Mouse (Mus musculus): ENCODE data around the gene Ndufs1. TPM values are rescaled to one million over a fixed set of nuclear protein-coding genes. Genes with fewer than 3 reads are reported as not detected.

Gene Ndufs1
- polyA plus RNA-seq, 1 experiment from 2014 or later, result 382 TPM

DNA sequence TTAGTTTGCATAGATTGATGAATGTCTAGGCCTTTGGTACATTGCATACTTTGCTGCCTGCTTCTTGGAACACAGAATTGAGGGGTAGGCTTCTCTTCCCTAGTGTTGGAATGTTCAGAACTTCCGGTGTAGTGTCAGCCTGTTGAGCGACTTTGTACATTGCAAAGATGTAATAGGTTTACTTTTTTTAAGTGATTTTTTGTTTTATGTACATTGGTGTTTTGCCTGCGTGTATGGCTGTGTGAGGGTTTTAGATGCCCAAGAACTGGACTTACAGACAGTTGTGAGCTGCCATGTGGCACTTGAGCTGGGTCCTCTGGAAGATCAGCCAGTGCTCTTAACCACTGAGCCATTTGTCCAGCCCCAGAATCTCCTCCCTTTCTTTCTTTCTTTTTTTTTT lies 61.1 kb downstream of the Ndufs1 start:
- Histone ChIP-seq H3K9me3 (ENCODE audit: control insufficient read depth, low read length) (no peaks in the 10 kb centered on the region), H3K9ac (ENCODE audit: low read length) (peak overlapping the region; percentile 100), H3K4me1 (ENCODE audit: control insufficient read depth in 2 of 2, insufficient read depth in 2 of 2, low read length in 2 of 2) (peaks cover 4 to 12% of the 10 kb centered on the region in 2 experiments; a peak in 3 of 4 replicates), H3K4me2 (ENCODE audit: low read length) (peak overlapping the region; percentile 87), H3K4me3 (ENCODE audit: control insufficient read depth in 1 of 2, insufficient read depth in 1 of 2, low read depth in 1 of 2, low read length in 2 of 2) (peak overlapping the region; percentile 39 to 96), H3K36me3 (ENCODE audit: control insufficient read depth, insufficient read depth, low read length) (peaks cover 30% of the 10 kb centered on the region), H3K27me3 (ENCODE audit: control insufficient read depth, insufficient read depth, low read length) (no peaks in the 10 kb centered on the region), H3K27ac (replicated peaks in 1 of 2; ENCODE audit: control insufficient read depth in 1 of 2, insufficient read depth in 1 of 2, low read depth in 2 of 2, low read length in 2 of 2) (peak overlapping the region in 1 of 2 experiments; percentile 99; a peak in 2 of 4 replicates)
- 24% methylated on average over 3 of the region's 3 CpGs for WGBS
- ATAC-seq (ENCODE audit: insufficient number of reproducible peaks, insufficient read depth, low FRiP score, low read depth), result no peak

- Histone ChIP-seq H3K27me3 (ENCODE audit: control insufficient read depth, insufficient read depth, low read length) (no peaks in the 10 kb centered on the region), H3K36me3 (ENCODE audit: control insufficient read depth, insufficient read depth, low read length) (peaks cover 25% of the 10 kb centered on the region), H3K4me2 (ENCODE audit: low read length) (peak overlapping the region; percentile 87), H3K9me3 (ENCODE audit: control insufficient read depth, low read length) (no peaks in the 10 kb centered on the region), H3K27ac (replicated peaks in 1 of 2; ENCODE audit: control insufficient read depth in 1 of 2, insufficient read depth in 1 of 2, low read depth in 2 of 2, low read length in 2 of 2) (peak overlapping the region; percentile 28 to 99; a peak in 3 of 4 replicates), H3K4me1 (ENCODE audit: control insufficient read depth in 2 of 2, insufficient read depth in 2 of 2, low read length in 2 of 2) (peaks cover 5 to 12% of the 10 kb centered on the region in 2 experiments; a peak in 3 of 4 replicates), H3K9ac (ENCODE audit: low read length) (peak overlapping the region; percentile 100), H3K4me3 (ENCODE audit: control insufficient read depth in 1 of 2, insufficient read depth in 1 of 2, low read depth in 1 of 2, low read length in 2 of 2) (peak overlapping the region; percentile 14 to 96; a peak in 3 of 4 replicates)
- no peak for ATAC-seq (ENCODE audit: insufficient number of reproducible peaks, insufficient read depth, low FRiP score, low read depth)
- 18% methylated on average over 4 of the region's 4 CpGs for WGBS
These were observed 61.5 kb downstream of the Ndufs1 start for GRCm38 (mm10) chr1:63115096-63115495.

DNA sequence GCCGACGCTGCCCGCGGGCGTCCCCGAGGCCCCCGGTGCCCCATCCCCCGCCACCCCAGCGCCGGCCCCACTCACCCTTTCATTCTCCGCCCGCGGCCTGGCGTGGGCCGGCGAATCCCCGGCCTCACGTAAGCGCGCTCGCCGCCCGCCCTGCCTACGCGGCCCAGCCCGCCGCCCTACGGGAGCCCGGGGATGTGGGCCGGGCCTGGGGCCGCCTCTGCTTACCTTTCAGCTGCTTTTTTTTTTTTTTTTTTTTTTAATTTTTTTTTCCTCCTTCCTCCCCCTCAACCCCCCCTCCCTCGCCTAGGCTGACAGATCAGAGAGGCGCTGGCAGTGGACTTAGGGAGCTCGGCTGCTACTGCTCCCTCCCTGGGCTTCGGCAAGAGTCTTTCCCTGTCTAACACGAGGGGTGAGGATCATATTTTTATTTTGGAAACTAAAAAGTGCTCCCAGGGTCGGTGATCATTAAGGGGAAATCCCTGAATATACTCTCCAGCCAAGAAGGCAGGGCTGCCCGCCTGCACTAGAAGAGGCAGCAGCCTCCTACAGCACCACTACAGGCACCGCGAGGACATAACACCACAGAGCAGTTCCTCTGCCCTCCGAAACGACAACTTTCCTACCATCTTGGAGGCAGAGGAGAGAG lies 62.4 kb downstream of the Ndufs1 start, which contains the start of gene Ino80d:
Gene Ino80d (minus strand): TSS at position 532 of the 646 bp plus-strand sequence.
- Histone ChIP-seq H3K4me1 (ENCODE audit: control insufficient read depth in 2 of 2, insufficient read depth in 2 of 2, low read length in 2 of 2) (peaks cover 5 to 12% of the 10 kb centered on the region in 2 experiments; a peak in 3 of 4 replicates), H3K27ac (replicated peaks in 1 of 2; ENCODE audit: control insufficient read depth in 1 of 2, insufficient read depth in 1 of 2, low read depth in 2 of 2, low read length in 2 of 2) (peak within 1 kb of the TSS; percentile 99 to 100), H3K27me3 (ENCODE audit: control insufficient read depth, insufficient read depth, low read length) (no peaks in the 10 kb centered on the region), H3K9ac (ENCODE audit: low read length) (peak within 1 kb of the TSS; percentile 100), H3K4me3 (ENCODE audit: control insufficient read depth in 1 of 2, insufficient read depth in 1 of 2, low read depth in 1 of 2, low read length in 2 of 2) (peak within 1 kb of the TSS; percentile 55 to 96), H3K4me2 (ENCODE audit: low read length) (peak within 1 kb of the TSS; percentile 87), H3K9me3 (ENCODE audit: control insufficient read depth, low read length) (no peaks in the 10 kb centered on the region), H3K36me3 (ENCODE audit: control insufficient read depth, insufficient read depth, low read length) (peaks cover 17% of the 10 kb centered on the region)
- ATAC-seq (ENCODE audit: insufficient number of reproducible peaks, insufficient read depth, low FRiP score, low read depth), result peak; percentile 85
- under 1% methylated on average over 41 of the region's 42 CpGs for WGBS

- no peaks in the 10 kb centered on the region for H3K27me3 ChIP-seq (ENCODE audit: control insufficient read depth, insufficient read depth, low read length)
- WGBS, result under 1% methylated on average over 43 of the region's 92 CpGs
- peak overlapping the region; percentile 87 for H3K4me2 ChIP-seq (ENCODE audit: low read length)
- H3K36me3 ChIP-seq (ENCODE audit: control insufficient read depth, insufficient read depth, low read length), result peaks cover 9% of the 10 kb centered on the region
- ATAC-seq (ENCODE audit: insufficient number of reproducible peaks, insufficient read depth, low FRiP score, low read depth), result peak; percentile 67
- peak overlapping the region; percentile 55 to 96 for H3K4me3 ChIP-seq (ENCODE audit: control insufficient read depth in 1 of 2, insufficient read depth in 1 of 2, low read depth in 1 of 2, low read length in 2 of 2)
- H3K4me1 ChIP-seq (ENCODE audit: control insufficient read depth in 2 of 2, insufficient read depth in 2 of 2, low read length in 2 of 2), result peaks cover 7 to 14% of the 10 kb centered on the region in 2 experiments; a peak in 3 of 4 replicates
- no peaks in the 10 kb centered on the region for H3K9me3 ChIP-seq (ENCODE audit: control insufficient read depth, low read length)
- peak overlapping the region; percentile 100 for H3K9ac ChIP-seq (ENCODE audit: low read length)
- H3K27ac ChIP-seq (replicated peaks in 1 of 2; ENCODE audit: control insufficient read depth in 1 of 2, insufficient read depth in 1 of 2, low read depth in 2 of 2, low read length in 2 of 2), result peak overlapping the region; percentile 80 to 99
These were observed 63.1 kb downstream of the Ndufs1 start for GRCm38 (mm10) chr1:63113274-63114135.

- under 1% methylated on average over 11 of the region's 11 CpGs for WGBS
- Histone ChIP-seq H3K4me3 (ENCODE audit: control insufficient read depth in 1 of 2, insufficient read depth in 1 of 2, low read depth in 1 of 2, low read length in 2 of 2) (peak overlapping the region; percentile 55 to 96), H3K36me3 (ENCODE audit: control insufficient read depth, insufficient read depth, low read length) (peaks cover 3% of the 10 kb centered on the region; the same call in 1 of the 2 replicates), H3K27ac (replicated peaks in 1 of 2; ENCODE audit: control insufficient read depth in 1 of 2, insufficient read depth in 1 of 2, low read depth in 2 of 2, low read length in 2 of 2) (peak overlapping the region; percentile 80 to 99), H3K4me2 (ENCODE audit: low read length) (peak overlapping the region; percentile 87), H3K9me3 (ENCODE audit: control insufficient read depth, low read length) (no peaks in the 10 kb centered on the region), H3K9ac (ENCODE audit: low read length) (peak overlapping the region; percentile 100), H3K4me1 (ENCODE audit: control insufficient read depth in 2 of 2, insufficient read depth in 2 of 2, low read length in 2 of 2) (peaks cover 9 to 21% of the 10 kb centered on the region in 2 experiments; a peak in 3 of 4 replicates), H3K27me3 (ENCODE audit: control insufficient read depth, insufficient read depth, low read length) (no peaks in the 10 kb centered on the region)
- ATAC-seq (ENCODE audit: insufficient number of reproducible peaks, insufficient read depth, low FRiP score, low read depth), result no peak
These were observed 63.8 kb downstream of the Ndufs1 start for GRCm38 (mm10) chr1:63112865-63113261.

DNA sequence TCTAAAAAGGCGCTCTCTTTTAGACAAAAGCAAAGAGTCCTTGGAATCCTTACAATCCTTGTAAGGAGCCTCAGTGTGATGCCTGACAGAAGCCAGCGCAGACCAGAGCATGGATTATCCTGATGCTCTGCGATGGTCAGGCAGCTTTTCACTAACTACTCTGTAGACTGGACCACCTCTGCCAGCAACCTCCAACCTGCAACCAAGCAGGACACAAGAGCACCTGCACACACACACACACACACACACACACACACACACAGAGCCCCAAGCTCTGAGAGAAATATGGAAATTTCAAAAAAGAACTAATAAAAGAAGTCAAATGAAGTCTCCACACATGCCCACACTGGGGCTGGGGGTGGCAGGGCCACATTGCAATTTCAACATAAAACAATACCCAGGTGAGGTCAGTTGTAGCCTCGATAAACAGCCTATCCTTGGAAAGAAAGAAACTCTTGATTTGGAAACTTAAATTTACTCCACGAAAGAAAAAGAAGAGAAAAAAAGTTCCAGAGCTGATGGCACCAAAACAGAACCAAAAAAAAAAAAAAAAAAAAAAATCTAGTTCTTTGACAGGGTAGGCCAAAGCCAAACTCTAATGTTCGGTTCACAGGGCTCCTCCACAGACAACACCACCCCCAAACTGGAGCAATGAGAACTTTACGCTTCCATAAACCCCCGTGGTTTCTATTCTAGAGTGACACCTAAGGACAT lies 64.3 kb downstream of the Ndufs1 start:
- H3K9me3 ChIP-seq (ENCODE audit: control insufficient read depth, low read length), result no peaks in the 10 kb centered on the region
- 45% methylated on average over 8 of the region's 8 CpGs for WGBS
- H3K4me3 ChIP-seq (ENCODE audit: control insufficient read depth in 1 of 2, insufficient read depth in 1 of 2, low read depth in 1 of 2, low read length in 2 of 2), result peak overlapping the region; percentile 55 to 96
- H3K9ac ChIP-seq (ENCODE audit: low read length), result peak overlapping the region; percentile 100
- no peak for ATAC-seq (ENCODE audit: insufficient number of reproducible peaks, insufficient read depth, low FRiP score, low read depth)
- peak overlapping the region in 1 of 2 experiments; percentile 99; a peak in 2 of 4 replicates for H3K27ac ChIP-seq (replicated peaks in 1 of 2; ENCODE audit: control insufficient read depth in 1 of 2, insufficient read depth in 1 of 2, low read depth in 2 of 2, low read length in 2 of 2)
- no peaks in the 10 kb centered on the region for H3K27me3 ChIP-seq (ENCODE audit: control insufficient read depth, insufficient read depth, low read length)
- H3K36me3 ChIP-seq (ENCODE audit: control insufficient read depth, insufficient read depth, low read length), result 0 out of 2 replicates have a peak, but pooled peaks cover 3% of the 10 kb centered on the region
- H3K4me1 ChIP-seq (ENCODE audit: control insufficient read depth in 2 of 2, insufficient read depth in 2 of 2, low read length in 2 of 2), result peaks cover 11 to 25% of the 10 kb centered on the region in 2 experiments; a peak in 3 of 4 replicates
- H3K4me2 ChIP-seq (ENCODE audit: low read length), result peak overlapping the region; percentile 87

All from heart, embryonic 14.5 days (tissue).